Mouse (Mus musculus) frontal cortex, postnatal 14 days (tissue): Measurements from ENCODE around the gene Polr2f.

Experiments
- DNase-seq, 2 experiments: peaks; one replicate each; pipeline ENCODE4 v3.0.0; 2022; ENCODE audit warnings: low spot score in 2 of 2

Gene Polr2f

GRCm38 (mm10) chr15:79140866-79141565 lies at the start of gene Polr2f, which contains the start of gene 1700088E04Rik:
TSS of gene Polr2f (plus strand) at chr15:79141009.
TSS of gene 1700088E04Rik (minus strand) at chr15:79141253.
- peak; percentile 92 to 93 for DNase-seq

GRCm38 (mm10) chr15:79092284-79092683 lies 48.5 kb upstream of the Polr2f start:
- DNase-seq = no peak

GRCm38 (mm10) chr15:79093083-79093839 lies 47.5 kb upstream of the Polr2f start:
- DNase-seq = peak in 1 of 2 experiments; percentile 23

- no peak for DNase-seq
These were observed 45.3 kb upstream of the Polr2f start for GRCm38 (mm10) chr15:79095483-79095882.

GRCm38 (mm10) chr15:79096556-79096955 lies 44.3 kb upstream of the Polr2f start:
- DNase-seq = no peak

- no peak for DNase-seq
These were observed 43.7 kb upstream of the Polr2f start for GRCm38 (mm10) chr15:79097135-79097534.

GRCm38 (mm10) chr15:79097611-79098025 lies 43.2 kb upstream of the Polr2f start:
- no peak for DNase-seq

GRCm38 (mm10) chr15:79098220-79098619 lies 42.6 kb upstream of the Polr2f start:
- DNase-seq = no peak

GRCm38 (mm10) chr15:79098868-79099267 lies 41.9 kb upstream of the Polr2f start:
- DNase-seq = no peak

- no peak for DNase-seq
These were observed 41.4 kb upstream of the Polr2f start for GRCm38 (mm10) chr15:79099456-79099855.

GRCm38 (mm10) chr15:79100391-79100790 lies 40.4 kb upstream of the Polr2f start:
- DNase-seq = no peak

- DNase-seq = no peak
These were observed 39.3 kb upstream of the Polr2f start for GRCm38 (mm10) chr15:79101531-79101930.

GRCm38 (mm10) chr15:79103264-79103663 lies 37.5 kb upstream of the Polr2f start:
- DNase-seq = no peak

GRCm38 (mm10) chr15:79105804-79106203 lies 35.0 kb upstream of the Polr2f start:
- no peak for DNase-seq

GRCm38 (mm10) chr15:79107966-79108365 lies 32.8 kb upstream of the Polr2f start:
- DNase-seq = no peak

- peak in 1 of 2 experiments; percentile 29 for DNase-seq
These were observed 32.1 kb upstream of the Polr2f start, which contains the start of gene Micall1 for GRCm38 (mm10) chr15:79108421-79109320. TSS of gene Micall1 (plus strand) at chr15:79108898.

- DNase-seq = peak in 1 of 2 experiments; percentile 22
These were observed 31.4 kb upstream of the Polr2f start for GRCm38 (mm10) chr15:79109321-79109934.

GRCm38 (mm10) chr15:79110031-79110430 lies 30.8 kb upstream of the Polr2f start:
- DNase-seq = no peak

GRCm38 (mm10) chr15:79110528-79110927 lies 30.3 kb upstream of the Polr2f start:
- DNase-seq = no peak

- DNase-seq = no peak
These were observed 29.0 kb upstream of the Polr2f start for GRCm38 (mm10) chr15:79111774-79112173.

- DNase-seq = no peak
These were observed 25.5 kb upstream of the Polr2f start for GRCm38 (mm10) chr15:79115276-79115675.
